Mouse (Mus musculus) C2C12 (cell line): ENCODE results near the gene Otogl.

Experiments
- CEBPB ChIP-seq: IDR thresholded peaks from one replicate; pipeline ENCODE4 v1.6.1; 2011; ENCODE audit warnings: low read depth, mild to moderate bottlenecking, control low read depth, moderate library complexity
- CTCF ChIP-seq: IDR thresholded peaks from one replicate; pipeline ENCODE4 v1.5.1; 2011; ENCODE audit not compliant: control insufficient read depth, insufficient read depth, insufficient read length
- FOSL1 ChIP-seq: IDR thresholded peaks from one replicate; pipeline ENCODE4 v1.8.0; 2011; ENCODE audit warnings: mild to moderate bottlenecking, low read length; ENCODE audit not compliant: poor library complexity, insufficient read depth, severe bottlenecking
- MYOD1 ChIP-seq: IDR thresholded peaks from one replicate; pipeline ENCODE4 v1.6.1; 2011; ENCODE audit warnings: low read depth; ENCODE audit not compliant: control insufficient read depth, insufficient read length
- USF1 ChIP-seq: IDR thresholded peaks from one replicate; pipeline ENCODE4 v1.6.1; 2011; ENCODE audit warnings: low read depth, mild to moderate bottlenecking, control low read depth, moderate library complexity

GRCm38 (mm10) chr10:107813814-107814483 is 98.0 kb downstream of the Otogl start:
- TF ChIP-seq FOSL1 (no peak), CTCF (no peak), MYOD1 (no peak), USF1 (no peak), CEBPB (no peak)
